Mouse (Mus musculus): Measurements from ENCODE around the gene Ifitm2.

GRCm38 (mm10) chr7:141000881-141001708 is 45.3 kb upstream of the Ifitm2 start:
- TF ChIP-seq CTCF (IDR thresholded peaks at IDR 0.05; ENCODE audit: borderline replicate concordance, control insufficient read depth, extremely low read depth, insufficient read depth, low read length, poor library complexity) (no peak), POLR2A (IDR thresholded peaks at IDR 0.05; ENCODE audit: control insufficient read depth, extremely low read depth, insufficient read depth, low read length, poor library complexity) (no peak)

All from thymus, adult 2 months (tissue).